Mouse (Mus musculus) bone marrow, adult 2 months (tissue): ENCODE data around the gene Pde1a.

Experiments
- CTCF ChIP-seq: fragments of 200-500 bp; IDR thresholded peaks from 2 replicates; pipeline ENCODE4 v1.5.1; 2011; ENCODE audit warnings: low read length, control low read depth; ENCODE audit not compliant: control insufficient read depth, insufficient read depth
- POLR2A ChIP-seq: fragments of 200-500 bp; IDR thresholded peaks from 2 replicates; pipeline ENCODE4 v1.6.1; 2011; ENCODE audit warnings: low read depth, mild to moderate bottlenecking, control low read depth, low read length, borderline replicate concordance; ENCODE audit not compliant: control insufficient read depth

- 0 out of 2 replicates have a peak, but pooled peaks have one; percentile 23 for TF ChIP-seq CTCF
- no peak for TF ChIP-seq POLR2A
These were observed 263.8 kb downstream of the Pde1a start for GRCm38 (mm10) chr2:79865275-79865999.
